Mouse (Mus musculus): Measurements from ENCODE around the gene Ly6g6e. TPM values are rescaled to one million over a fixed set of nuclear protein-coding genes. Genes with fewer than 3 reads are reported as not detected.

The Ly6g6e gene
- polyA plus RNA-seq, 1 experiment from 2014 or later = 2.0 TPM

DNA sequence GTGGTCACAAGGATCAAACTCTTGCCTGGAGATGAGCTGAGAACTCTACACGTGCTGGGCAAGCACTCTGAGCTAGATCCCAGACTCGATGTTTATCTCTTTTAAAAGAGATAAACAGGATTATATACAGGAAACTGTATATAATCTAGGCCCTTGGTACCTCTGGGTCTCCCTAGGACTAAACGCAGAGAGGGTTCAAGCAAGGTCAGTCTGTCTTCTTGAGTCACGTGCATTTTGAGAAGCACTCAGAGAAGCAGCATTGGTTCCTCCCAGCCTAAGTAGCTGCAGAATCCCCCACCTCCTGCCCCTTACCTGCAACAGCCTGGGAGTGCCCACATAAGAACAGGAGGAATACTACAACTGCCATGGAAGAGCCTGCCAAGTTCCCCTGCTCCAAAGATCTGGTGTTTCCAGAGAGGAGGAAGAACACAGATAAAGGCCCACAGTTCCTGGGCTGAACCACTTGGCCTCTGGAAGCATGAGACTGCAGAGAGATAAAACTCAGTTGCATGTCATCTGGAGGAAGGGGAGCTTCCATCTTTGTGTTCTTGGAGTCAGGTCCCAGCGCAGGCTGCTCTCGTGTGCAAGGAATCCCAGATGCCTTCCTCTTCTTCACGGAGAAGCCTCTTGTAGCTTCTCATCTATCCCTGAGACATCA is 8.6 kb downstream of the Ly6g6e start, which contains the start of gene Ly6g6f:
TSS of gene Ly6g6f (minus strand) at position 403 of the 658 bp plus-strand sequence.
- Histone ChIP-seq H3K9ac (replicated peaks; ENCODE audit: low read length) (no peak within 1 kb of the TSS), H3K4me3 (ENCODE audit: low read length) (no peak within 1 kb of the TSS), H3K36me3 (ENCODE audit: insufficient read depth, low read length) (no peaks in the 10 kb centered on the region), H3K4me1 (ENCODE audit: insufficient read depth, low read length) (peaks cover 7% of the 10 kb centered on the region), H3K27ac (ENCODE audit: low read length) (no peak within 1 kb of the TSS), H3K9me3 (ENCODE audit: low read length) (no peaks in the 10 kb centered on the region), H3K4me2 (replicated peaks; ENCODE audit: low read depth, low read length) (no peak within 1 kb of the TSS), H3K27me3 (ENCODE audit: insufficient read depth, low read length) (no peaks in the 10 kb centered on the region)
- WGBS = 74% methylated on average over 7 of the region's 7 CpGs
- ATAC-seq (ENCODE audit: low FRiP score, low TSS enrichment) = no peak

- 51% methylated on average over 2 of the region's 2 CpGs for WGBS
- H3K4me3 ChIP-seq (ENCODE audit: low read length) = no peak overlapping the region
- ATAC-seq (ENCODE audit: low FRiP score, low TSS enrichment) = no peak
- peaks cover 16% of the 10 kb centered on the region for H3K36me3 ChIP-seq (ENCODE audit: insufficient read depth, low read length)
- H3K9ac ChIP-seq (replicated peaks; ENCODE audit: low read length) = no peak overlapping the region
- no peak overlapping the region for H3K4me2 ChIP-seq (replicated peaks; ENCODE audit: low read depth, low read length)
- no peak overlapping the region for H3K27ac ChIP-seq (ENCODE audit: low read length)
- no peaks in the 10 kb centered on the region for H3K9me3 ChIP-seq (ENCODE audit: low read length)
- no peaks in the 10 kb centered on the region for H3K27me3 ChIP-seq (ENCODE audit: insufficient read depth, low read length)
- peaks cover 21% of the 10 kb centered on the region for H3K4me1 ChIP-seq (ENCODE audit: insufficient read depth, low read length)
Measured at GRCm38 (mm10) chr17:35088151-35088550, 11.4 kb downstream of the Ly6g6e start.

GRCm38 (mm10) chr17:35088825-35089644 is 12.3 kb downstream of the Ly6g6e start, which contains the start of gene Abhd16a:
Abhd16a (plus strand) TSS chr17:35089263.
- Histone ChIP-seq H3K9me3 (ENCODE audit: low read length) (no peaks in the 10 kb centered on the region), H3K4me3 (ENCODE audit: low read length) (peak within 1 kb of the TSS; percentile 73), H3K27ac (ENCODE audit: low read length) (peak within 1 kb of the TSS; percentile 97), H3K9ac (replicated peaks; ENCODE audit: low read length) (peak within 1 kb of the TSS; percentile 91), H3K4me2 (replicated peaks; ENCODE audit: low read depth, low read length) (peak within 1 kb of the TSS; percentile 81), H3K4me1 (ENCODE audit: insufficient read depth, low read length) (peaks cover 21% of the 10 kb centered on the region), H3K36me3 (ENCODE audit: insufficient read depth, low read length) (peaks cover 18% of the 10 kb centered on the region), H3K27me3 (ENCODE audit: insufficient read depth, low read length) (no peaks in the 10 kb centered on the region)
- 3% methylated on average over 61 of the region's 67 CpGs for WGBS
- peak; percentile 97 for ATAC-seq (ENCODE audit: low FRiP score, low TSS enrichment)

DNA sequence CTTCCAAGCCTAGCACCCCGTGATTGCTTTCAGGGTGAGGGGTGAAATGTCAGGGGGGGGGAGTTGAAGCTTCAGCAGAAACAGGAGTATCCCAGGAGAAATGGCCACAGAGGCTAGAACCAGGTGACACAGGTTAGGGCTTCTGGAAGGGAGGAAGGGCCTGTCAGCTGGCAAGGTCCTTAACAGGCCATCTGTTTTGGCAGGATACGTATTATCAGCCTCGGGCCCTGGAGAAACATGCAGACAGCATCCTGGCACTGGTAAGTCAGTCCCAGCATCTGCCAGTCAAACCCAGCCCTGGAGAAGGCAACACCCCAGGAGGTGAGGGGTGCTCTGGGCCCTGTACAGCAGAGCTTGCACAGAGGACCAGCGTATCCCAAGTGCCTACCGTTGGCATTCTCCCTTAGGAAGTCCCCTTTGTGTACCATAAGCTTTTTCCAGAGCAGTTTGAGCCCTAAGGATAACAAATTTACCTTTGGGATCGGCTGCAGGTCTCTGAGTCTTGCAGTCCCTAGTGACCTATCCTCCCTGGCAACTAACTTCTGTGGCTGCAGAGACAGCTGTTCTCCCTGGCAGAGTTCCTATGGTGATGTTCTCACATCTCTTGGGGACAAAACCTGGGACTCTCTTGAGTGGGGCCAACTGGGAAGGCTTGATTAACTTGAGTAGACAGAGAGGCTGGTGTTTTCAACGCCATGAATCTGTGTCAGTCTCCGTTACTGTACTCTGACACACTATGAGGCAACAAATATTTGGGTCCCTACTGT is 13.6 kb downstream of the Ly6g6e start:
- Histone ChIP-seq H3K9ac (replicated peaks; ENCODE audit: low read length) (peak overlapping the region; percentile 91), H3K27me3 (ENCODE audit: insufficient read depth, low read length) (no peaks in the 10 kb centered on the region), H3K36me3 (ENCODE audit: insufficient read depth, low read length) (peaks cover 29% of the 10 kb centered on the region), H3K9me3 (ENCODE audit: low read length) (no peaks in the 10 kb centered on the region), H3K4me1 (ENCODE audit: insufficient read depth, low read length) (peaks cover 21% of the 10 kb centered on the region), H3K4me2 (replicated peaks; ENCODE audit: low read depth, low read length) (peak overlapping the region; percentile 81), H3K27ac (ENCODE audit: low read length) (peak overlapping the region; percentile 97; the same call in 1 of the 2 replicates), H3K4me3 (ENCODE audit: low read length) (peak overlapping the region; percentile 73)
- 61% methylated on average over 8 of the region's 8 CpGs for WGBS
- no peak for ATAC-seq (ENCODE audit: low FRiP score, low TSS enrichment)

DNA sequence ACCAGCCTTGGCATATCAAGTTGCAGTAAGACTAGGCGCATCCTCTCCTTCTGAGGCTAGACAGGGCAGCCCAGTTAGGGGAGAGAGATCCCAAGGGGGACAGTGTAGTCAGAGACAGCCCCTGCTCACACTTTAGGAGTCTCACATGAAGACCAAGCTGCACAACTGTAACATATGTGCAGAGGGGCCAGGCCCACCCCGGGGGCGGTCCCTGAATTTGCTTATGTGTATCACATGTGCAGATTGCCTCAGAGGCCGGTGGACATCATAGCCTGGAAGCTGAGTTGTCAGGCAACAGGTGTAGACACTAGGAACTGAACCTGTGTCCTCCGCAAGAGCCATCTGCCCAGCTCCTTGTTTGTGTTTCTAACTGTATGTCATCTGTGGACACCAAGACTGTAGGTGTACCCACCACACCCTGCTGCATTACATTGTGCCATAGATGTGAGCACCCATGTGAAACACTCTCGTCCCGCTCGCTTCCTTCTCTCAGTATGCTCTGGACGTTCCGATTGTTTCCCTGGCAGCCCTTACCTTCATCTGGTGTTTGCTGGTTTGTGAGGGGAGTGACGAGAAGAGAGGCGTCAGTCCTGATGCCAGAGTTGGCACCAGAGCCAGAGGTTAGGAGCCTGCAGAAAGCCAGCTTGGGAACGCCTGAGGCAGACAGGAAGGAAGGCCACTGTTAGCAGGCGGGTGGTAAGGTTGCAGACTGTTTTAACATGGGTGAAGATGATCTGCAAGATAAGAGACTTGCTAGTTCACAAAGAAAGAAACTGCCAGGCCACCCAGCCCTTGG is 15.9 kb downstream of the Ly6g6e start:
- peak overlapping the region; percentile 53; the same call in 1 of the 2 replicates for H3K27ac ChIP-seq (ENCODE audit: low read length)
- H3K9ac ChIP-seq (replicated peaks; ENCODE audit: low read length) = no peak overlapping the region
- H3K27me3 ChIP-seq (ENCODE audit: insufficient read depth, low read length) = no peaks in the 10 kb centered on the region
- ATAC-seq (ENCODE audit: low FRiP score, low TSS enrichment) = no peak
- WGBS = 75% methylated on average over 14 of the region's 14 CpGs
- H3K4me2 ChIP-seq (replicated peaks; ENCODE audit: low read depth, low read length) = no peak overlapping the region
- H3K4me1 ChIP-seq (ENCODE audit: insufficient read depth, low read length) = peaks cover 23% of the 10 kb centered on the region
- H3K36me3 ChIP-seq (ENCODE audit: insufficient read depth, low read length) = peaks cover 48% of the 10 kb centered on the region
- H3K4me3 ChIP-seq (ENCODE audit: low read length) = no peak overlapping the region
- no peaks in the 10 kb centered on the region for H3K9me3 ChIP-seq (ENCODE audit: low read length)

DNA sequence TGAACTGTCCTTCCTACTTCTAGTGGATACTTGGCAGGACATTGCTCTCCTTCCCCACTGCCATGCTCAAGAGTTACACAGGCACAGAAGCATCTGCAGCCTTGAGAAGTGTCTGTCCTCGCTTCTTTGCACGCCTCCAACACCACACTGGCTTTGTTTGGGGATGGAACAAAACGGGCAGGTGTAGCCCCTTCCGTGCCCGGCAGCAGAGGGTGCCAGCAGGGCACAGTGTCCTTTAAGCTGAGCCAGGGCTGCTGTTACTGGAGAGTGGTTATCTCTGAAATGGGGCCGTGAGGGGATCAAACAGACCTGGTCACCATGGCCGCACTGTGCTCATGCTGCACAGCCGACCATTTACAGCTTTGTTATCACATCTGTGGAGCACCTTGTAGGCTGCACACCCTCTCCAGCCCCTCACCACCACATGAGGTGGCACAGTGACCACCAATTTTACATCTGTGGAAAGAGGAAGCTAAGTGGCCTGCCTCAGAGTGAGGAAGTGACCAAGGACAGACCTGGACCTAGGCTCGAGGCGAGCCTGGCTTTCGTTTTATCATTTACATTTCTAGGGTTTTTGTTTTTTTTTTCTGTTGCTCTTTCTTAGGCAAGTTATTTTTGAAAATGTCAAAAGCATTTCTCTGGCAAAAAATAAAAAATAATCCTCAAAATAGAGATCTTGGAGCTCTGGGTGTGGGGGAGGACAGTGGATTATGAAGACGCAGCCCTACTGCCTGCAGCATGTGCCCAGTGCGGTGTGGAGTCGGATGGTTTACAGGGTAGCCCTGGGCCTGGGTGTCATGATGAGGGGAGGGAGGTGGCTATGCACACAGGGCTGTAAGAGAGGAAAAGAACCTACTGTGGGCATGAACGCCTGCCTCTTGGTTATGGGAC is 18.0 kb downstream of the Ly6g6e start:
- Histone ChIP-seq H3K4me1 (ENCODE audit: insufficient read depth, low read length) (peaks cover 23% of the 10 kb centered on the region), H3K36me3 (ENCODE audit: insufficient read depth, low read length) (peaks cover 60% of the 10 kb centered on the region), H3K4me2 (replicated peaks; ENCODE audit: low read depth, low read length) (no peak overlapping the region), H3K27me3 (ENCODE audit: insufficient read depth, low read length) (no peaks in the 10 kb centered on the region), H3K9me3 (ENCODE audit: low read length) (no peaks in the 10 kb centered on the region), H3K9ac (replicated peaks; ENCODE audit: low read length) (no peak overlapping the region), H3K27ac (ENCODE audit: low read length) (no peak overlapping the region), H3K4me3 (ENCODE audit: low read length) (no peak overlapping the region)
- WGBS = 90% methylated on average over 15 of the region's 15 CpGs
- no peak for ATAC-seq (ENCODE audit: low FRiP score, low TSS enrichment)

GRCm38 (mm10) chr17:35096597-35096996 is 19.9 kb downstream of the Ly6g6e start:
- Histone ChIP-seq H3K27ac (ENCODE audit: low read length) (no peak overlapping the region), H3K36me3 (ENCODE audit: insufficient read depth, low read length) (peaks cover 72% of the 10 kb centered on the region), H3K4me3 (ENCODE audit: low read length) (no peak overlapping the region), H3K4me1 (ENCODE audit: insufficient read depth, low read length) (peaks cover 28% of the 10 kb centered on the region), H3K9ac (replicated peaks; ENCODE audit: low read length) (peak overlapping the region; percentile 35; the same call in 1 of the 2 replicates), H3K9me3 (ENCODE audit: low read length) (no peaks in the 10 kb centered on the region), H3K4me2 (replicated peaks; ENCODE audit: low read depth, low read length) (no peak overlapping the region), H3K27me3 (ENCODE audit: insufficient read depth, low read length) (no peaks in the 10 kb centered on the region)
- WGBS = 78% methylated on average over 12 of the region's 12 CpGs
- no peak for ATAC-seq (ENCODE audit: low FRiP score, low TSS enrichment)

GRCm38 (mm10) chr17:35097164-35097655 is 20.5 kb downstream of the Ly6g6e start:
- no peak for ATAC-seq (ENCODE audit: low FRiP score, low TSS enrichment)
- WGBS = 72% methylated on average over 12 of the region's 12 CpGs

More at GRCm38 (mm10) chr17:35097164-35097655, 20.5 kb downstream of the Ly6g6e start:
- Histone ChIP-seq H3K4me2 (replicated peaks; ENCODE audit: low read depth, low read length) (no peak overlapping the region), H3K36me3 (ENCODE audit: insufficient read depth, low read length) (peaks cover 74% of the 10 kb centered on the region), H3K9me3 (ENCODE audit: low read length) (no peaks in the 10 kb centered on the region), H3K4me1 (ENCODE audit: insufficient read depth, low read length) (peaks cover 33% of the 10 kb centered on the region), H3K4me3 (ENCODE audit: low read length) (no peak overlapping the region), H3K9ac (replicated peaks; ENCODE audit: low read length) (peak overlapping the region; percentile 35; the same call in 1 of the 2 replicates), H3K27ac (ENCODE audit: low read length) (no peak overlapping the region), H3K27me3 (ENCODE audit: insufficient read depth, low read length) (no peaks in the 10 kb centered on the region)
